Mouse (Mus musculus): ENCODE data around the gene Ly6g6f. TPM values are rescaled to one million over a fixed set of nuclear protein-coding genes. Genes with fewer than 3 reads are reported as not detected.

Gene Ly6g6f
- total RNA-seq, 4 experiments from 2014 or later: 0.50 to 0.54 TPM; not detected in 2

GRCm38 (mm10) chr17:35031880-35032279, 53.5 kb downstream of the Ly6g6f start:
- no peak for DNase-seq (ENCODE audit: low spot score in 2 of 2)

- DNase-seq (ENCODE audit: low spot score in 2 of 2): no peak
Observed at GRCm38 (mm10) chr17:35031272-35031671, 54.1 kb downstream of the Ly6g6f start.

Other genes starting within 250 kb of the Ly6g6f start
- 10 to 100 TPM; 45.3 to 49.5 (median 47.7) TPM for gene Stk19, start 248.7 kb downstream of the Ly6g6f start, total RNA-seq (2022)
- gene Dxo, start 248.6 kb downstream of the Ly6g6f start, total RNA-seq (2022): 10 to 100 TPM; 31.8 to 37.2 (median 34.0) TPM
- gene Skiv2l, start 235.4 kb downstream of the Ly6g6f start, total RNA-seq (2022): 10 to 100 TPM; 61.1 to 73.1 (median 67.3) TPM
- 10 to 100 TPM; 34.8 to 38.3 (median 37.2) TPM for gene Nelfe, start 235.2 kb downstream of the Ly6g6f start, total RNA-seq (2022)
- under 1 TPM in 1 of 4 experiments, not detected in 3; 0.43 TPM for gene Cfb, start 223.1 kb downstream of the Ly6g6f start, total RNA-seq (2022)
- gene Zbtb12, start 206.1 kb downstream of the Ly6g6f start, total RNA-seq (2022): 1 to 10 TPM; 8.3 to 9.1 (median 9.0) TPM
- not detected for gene Gm20547, start 203.6 kb downstream of the Ly6g6f start, total RNA-seq (2022)
- gene C2, start 187.3 kb downstream of the Ly6g6f start, total RNA-seq (2022): 1 to 10 TPM; 1.6 to 5.9 (median 4.0) TPM
- 100 to 1,000 TPM; 182 to 191 (median 185) TPM for gene Ehmt2, start 187.1 kb downstream of the Ly6g6f start, total RNA-seq (2022)
- under 1 TPM; 0.33 to 0.66 (median 0.51) TPM for gene Slc44a4, start 171.1 kb downstream of the Ly6g6f start, total RNA-seq (2022)
- 10 to 100 TPM; 40.1 to 44.4 (median 42.7) TPM for gene Neu1, start 154.4 kb downstream of the Ly6g6f start, total RNA-seq (2022)
- 10 to 100 TPM in 2 of 4 experiments, 1 to 10 TPM in 2; 6.9 to 13.1 (median 10.4) TPM for gene Hspa1b, start 126.4 kb downstream of the Ly6g6f start, total RNA-seq (2022)
- not detected for gene Gm20481, start 115.7 kb downstream of the Ly6g6f start, total RNA-seq (2022)
- 10 to 100 TPM; 11.9 to 17.5 (median 13.7) TPM for gene Hspa1a, start 113.5 kb downstream of the Ly6g6f start, total RNA-seq (2022)
- gene Hspa1l, start 112.9 kb downstream of the Ly6g6f start, total RNA-seq (2022): under 1 TPM; 0.24 to 0.72 (median 0.58) TPM
- 10 to 100 TPM; 14.1 to 22.5 (median 17.3) TPM for gene Lsm2, start 103.7 kb downstream of the Ly6g6f start, total RNA-seq (2022)
- 10 to 100 TPM; 43.5 to 53.0 (median 48.2) TPM for gene Vars, start 84.6 kb downstream of the Ly6g6f start, total RNA-seq (2022)
- gene Vwa7, start 69.0 kb downstream of the Ly6g6f start, total RNA-seq (2022): 1 to 10 TPM in 3 of 4 experiments, under 1 TPM in 1; 0.95 to 1.5 (median 1.3) TPM
- gene Sapcd1, start 57.6 kb downstream of the Ly6g6f start, total RNA-seq (2022): under 1 TPM in 2 of 4 experiments, not detected in 2; 0.59 to 0.67 TPM
- 1 to 10 TPM in 1 of 4 experiments, under 1 TPM in 2, not detected in 1; 0.34 to 1.2 (median 0.78) TPM for gene Msh5, start 38.9 kb downstream of the Ly6g6f start, total RNA-seq (2022)
- 10 to 100 TPM; 10.2 to 18.3 (median 11.8) TPM for gene Clic1, start 35.6 kb downstream of the Ly6g6f start, total RNA-seq (2022)
- gene Ddah2, start 26.6 kb downstream of the Ly6g6f start, total RNA-seq (2022): 10 to 100 TPM; 13.1 to 20.2 (median 14.8) TPM
- gene Ly6g6c, start 20.2 kb downstream of the Ly6g6f start, total RNA-seq (2022): not detected
- under 1 TPM in 1 of 4 experiments, not detected in 3; 0.15 TPM for gene Mpig6b, start 19.4 kb downstream of the Ly6g6f start, total RNA-seq (2022)
- 1 to 10 TPM; 3.7 to 4.9 (median 4.0) TPM for gene Ly6g6e, start 8.7 kb downstream of the Ly6g6f start, total RNA-seq (2022)
- gene Ly6g6d, start 7.5 kb downstream of the Ly6g6f start, total RNA-seq (2022): 1 to 10 TPM in 3 of 4 experiments, under 1 TPM in 1; 0.70 to 1.8 (median 1.3) TPM
- 100 to 1,000 TPM; 117 to 125 (median 121) TPM for gene Abhd16a, start 3.7 kb upstream of the Ly6g6f start, total RNA-seq (2022)
- not detected for gene Ly6g5c, start 22.7 kb upstream of the Ly6g6f start, total RNA-seq (2022)
- under 1 TPM; 0.32 to 1.00 (median 0.46) TPM for gene Ly6g5b, start 29.8 kb upstream of the Ly6g6f start, total RNA-seq (2022)
- gene Gpank1, start 35.8 kb upstream of the Ly6g6f start, total RNA-seq (2022): 10 to 100 TPM; 19.7 to 24.5 (median 22.8) TPM
- 100 to 1,000 TPM; 188 to 228 (median 194) TPM for gene Csnk2b, start 36.4 kb upstream of the Ly6g6f start, total RNA-seq (2022)
- 10 to 100 TPM; 25.6 to 34.3 (median 30.1) TPM for gene D17H6S53E, start 40.8 kb upstream of the Ly6g6f start, total RNA-seq (2022)
- gene Apom, start 46.4 kb upstream of the Ly6g6f start, total RNA-seq (2022): not detected
- gene Bag6, start 49.6 kb upstream of the Ly6g6f start, total RNA-seq (2022): 100 to 1,000 TPM; 263 to 306 (median 290) TPM
- gene Prrc2a, start 79.3 kb upstream of the Ly6g6f start, total RNA-seq (2022): 100 to 1,000 TPM; 272 to 295 (median 280) TPM
- gene Aif1, start 90.5 kb upstream of the Ly6g6f start, total RNA-seq (2022): 10 to 100 TPM; 11.2 to 30.3 (median 17.4) TPM
- 10 to 100 TPM in 1 of 4 experiments, 1 to 10 TPM in 3; 6.5 to 10.1 (median 7.9) TPM for gene Lst1, start 102.8 kb upstream of the Ly6g6f start, total RNA-seq (2022)
- gene Ltb, start 108.8 kb upstream of the Ly6g6f start, total RNA-seq (2022): 1 to 10 TPM in 3 of 4 experiments, not detected in 1; 1.0 to 1.6 (median 1.2) TPM
- under 1 TPM in 1 of 4 experiments, not detected in 3; 0.39 TPM for gene Tnf, start 116.4 kb upstream of the Ly6g6f start, total RNA-seq (2022)
- 1 to 10 TPM in 1 of 4 experiments, under 1 TPM in 3; 0.28 to 1.2 (median 0.58) TPM for gene Lta, start 119.7 kb upstream of the Ly6g6f start, total RNA-seq (2022)
- not detected for gene Gm16181, start 135.2 kb upstream of the Ly6g6f start, total RNA-seq (2022)
- 100 to 1,000 TPM; 552 to 589 (median 575) TPM for gene Atp6v1g2, start 148.1 kb upstream of the Ly6g6f start, total RNA-seq (2022)
- gene Nfkbil1, start 150.2 kb upstream of the Ly6g6f start, total RNA-seq (2022): 10 to 100 TPM; 14.1 to 18.8 (median 17.1) TPM
- 100 to 1,000 TPM; 175 to 212 (median 200) TPM for gene Ddx39b, start 156.1 kb upstream of the Ly6g6f start, total RNA-seq (2022)
- gene H2-D1, start 177.1 kb upstream of the Ly6g6f start, total RNA-seq (2022): 10 to 100 TPM; 29.5 to 72.8 (median 47.5) TPM
- gene H2-Q1, start 234.8 kb upstream of the Ly6g6f start, total RNA-seq (2022): 1 to 10 TPM in 3 of 4 experiments, under 1 TPM in 1; 0.67 to 2.3 (median 1.4) TPM